Mouse (Mus musculus): Measurements from ENCODE around the gene Ttc39b.

Ttc39b gene

DNA sequence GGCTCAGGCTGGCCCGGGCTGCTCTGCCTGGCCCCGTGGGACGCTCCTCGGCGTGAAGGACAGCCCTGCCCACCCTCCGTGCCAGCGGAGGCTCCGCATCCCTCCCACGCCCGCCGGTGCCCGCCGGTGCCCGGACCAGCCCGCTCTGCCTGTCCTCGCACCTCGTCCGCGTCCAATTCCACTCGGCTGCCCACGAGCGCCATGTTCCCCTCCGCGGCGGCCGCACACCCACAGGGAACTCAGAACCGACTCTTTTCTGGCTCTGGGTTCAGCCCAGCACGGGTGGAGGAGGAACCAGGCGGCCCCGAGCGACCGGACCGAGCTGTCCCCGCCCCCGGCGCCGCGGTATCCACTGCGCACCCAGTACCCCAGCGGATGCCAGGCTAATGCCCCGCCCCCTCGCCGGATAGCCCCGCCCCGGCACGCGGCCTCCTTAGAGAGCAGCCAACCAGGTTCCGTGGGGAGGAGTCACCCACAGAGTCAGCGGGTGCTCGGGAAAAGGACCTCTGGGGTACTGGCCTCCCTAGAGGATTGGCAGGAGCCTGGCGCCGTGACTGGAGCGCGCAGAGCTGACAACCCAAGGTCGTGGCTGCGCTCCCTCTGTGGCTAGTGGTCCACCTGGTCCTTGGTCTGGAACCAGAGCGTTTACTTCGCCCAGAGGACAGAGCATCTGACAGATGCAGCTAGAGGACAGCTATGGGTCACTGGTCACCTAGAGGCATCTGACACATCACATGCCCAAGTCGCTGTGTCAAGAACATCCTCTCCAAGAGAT, at the start of gene Ttc39b:
TSS of gene Ttc39b (minus strand) at position 346 of the 775 bp plus-strand sequence.
- peak; percentile 92 to 96 for DNase-seq (ENCODE audit: low spot score in 2 of 2)

DNA sequence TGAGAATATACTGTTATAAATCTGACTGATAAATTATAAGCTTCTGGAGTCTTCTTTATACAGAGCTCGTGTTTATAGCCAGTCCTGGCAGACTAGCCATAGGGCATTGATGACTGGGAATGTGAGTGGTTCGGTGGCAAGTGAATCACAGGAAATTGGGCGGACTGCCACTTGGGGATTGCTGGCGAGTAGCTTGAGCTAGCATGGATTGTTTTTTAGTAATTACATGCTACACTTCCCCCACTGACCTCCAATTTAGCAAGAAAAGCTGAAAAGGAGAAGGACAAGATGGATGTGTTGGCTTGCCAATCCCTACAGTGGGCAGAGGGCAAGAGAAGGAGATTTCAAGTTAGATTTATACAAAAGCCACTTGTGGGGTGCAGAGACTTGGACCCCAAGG, 49.3 kb upstream of the Ttc39b start:
- DNase-seq (ENCODE audit: low spot score in 2 of 2): no peak

- DNase-seq (ENCODE audit: low spot score in 2 of 2): no peak
Observed at GRCm38 (mm10) chr4:83357738-83358137, 33.7 kb upstream of the Ttc39b start.

DNA sequence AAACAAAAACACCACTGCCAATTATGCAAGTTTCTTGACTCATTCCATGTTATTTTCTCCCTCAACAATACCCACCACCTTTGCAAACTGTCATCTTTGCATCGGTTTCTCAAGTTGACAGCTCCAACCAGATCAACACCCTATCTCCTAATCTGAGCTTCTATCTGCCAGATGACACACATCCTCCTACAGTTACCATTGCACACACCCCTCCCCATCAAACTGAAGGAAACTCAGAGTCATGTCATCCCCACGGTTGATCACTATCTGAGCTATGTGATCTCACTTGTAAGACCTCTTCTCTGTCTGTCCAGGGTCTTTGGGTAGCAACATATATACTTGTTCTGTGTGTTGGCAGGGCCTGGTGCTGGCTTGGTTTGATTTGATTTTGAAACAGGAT, 30.7 kb upstream of the Ttc39b start:
- no peak for DNase-seq (ENCODE audit: low spot score in 2 of 2)

DNA sequence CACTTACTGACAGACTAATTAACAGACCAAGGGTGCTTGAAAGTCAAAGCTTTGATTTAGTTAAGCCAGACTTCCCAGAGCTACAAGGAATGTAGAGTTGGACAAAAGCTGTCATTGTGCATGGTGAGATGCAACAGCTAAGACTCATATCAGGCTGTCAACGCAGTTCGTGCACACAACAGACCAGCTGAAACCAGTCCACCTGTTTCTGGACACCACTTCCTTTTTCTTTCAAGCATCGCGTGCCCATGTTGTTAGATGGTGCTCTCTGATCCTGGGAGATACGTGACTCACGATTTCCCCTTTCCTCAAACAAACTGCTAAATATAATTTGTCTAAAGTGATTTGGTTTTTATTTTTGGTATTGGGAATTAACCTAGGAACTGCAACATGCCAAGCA, 29.9 kb upstream of the Ttc39b start:
- no peak for DNase-seq (ENCODE audit: low spot score in 2 of 2)

GRCm38 (mm10) chr4:83353276-83353675, 29.2 kb upstream of the Ttc39b start:
- DNase-seq (ENCODE audit: low spot score in 2 of 2): no peak

DNA sequence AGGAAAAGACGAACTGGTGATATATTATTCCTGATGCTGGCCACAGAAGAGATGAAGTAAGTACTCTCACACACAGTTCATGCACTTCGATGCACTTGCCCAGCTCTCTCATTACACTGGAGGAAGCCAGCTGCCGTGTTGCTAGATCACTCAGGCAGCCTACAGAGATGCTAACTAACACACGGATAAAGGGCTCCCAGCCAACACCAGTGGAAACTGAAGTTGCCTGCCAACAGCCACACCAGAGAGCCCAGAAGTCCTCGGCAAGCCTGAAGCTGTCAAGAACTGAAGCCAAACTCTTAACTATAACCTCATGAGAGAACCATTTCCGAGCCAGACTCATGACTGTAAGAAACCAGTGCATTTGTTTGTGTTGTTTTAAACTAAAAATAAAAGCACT, 26.7 kb upstream of the Ttc39b start:
- peak; percentile 54 to 66 for DNase-seq (ENCODE audit: low spot score in 2 of 2)

GRCm38 (mm10) chr4:83348970-83349369, 24.9 kb upstream of the Ttc39b start:
- no peak for DNase-seq (ENCODE audit: low spot score in 2 of 2)

DNA sequence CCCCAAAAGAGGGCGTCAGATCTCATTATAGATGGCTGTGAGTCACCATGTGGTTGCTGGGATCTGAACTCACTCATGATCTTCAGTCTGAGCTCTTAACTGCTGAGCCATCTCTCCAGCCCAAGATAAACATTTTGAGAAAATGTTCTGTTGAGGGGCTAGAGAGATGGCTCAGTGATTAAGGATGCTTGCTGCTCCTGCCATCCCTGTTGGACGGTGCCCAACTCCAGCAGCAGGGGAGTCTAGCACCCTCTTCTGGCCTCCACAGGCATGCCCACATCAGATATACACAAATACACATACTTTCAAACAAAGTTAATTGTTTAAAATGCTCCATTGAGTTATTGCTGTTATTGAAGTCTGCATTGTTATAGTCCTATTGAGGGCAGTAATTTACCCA, 19.8 kb upstream of the Ttc39b start:
- no peak for DNase-seq (ENCODE audit: low spot score in 2 of 2)

DNA sequence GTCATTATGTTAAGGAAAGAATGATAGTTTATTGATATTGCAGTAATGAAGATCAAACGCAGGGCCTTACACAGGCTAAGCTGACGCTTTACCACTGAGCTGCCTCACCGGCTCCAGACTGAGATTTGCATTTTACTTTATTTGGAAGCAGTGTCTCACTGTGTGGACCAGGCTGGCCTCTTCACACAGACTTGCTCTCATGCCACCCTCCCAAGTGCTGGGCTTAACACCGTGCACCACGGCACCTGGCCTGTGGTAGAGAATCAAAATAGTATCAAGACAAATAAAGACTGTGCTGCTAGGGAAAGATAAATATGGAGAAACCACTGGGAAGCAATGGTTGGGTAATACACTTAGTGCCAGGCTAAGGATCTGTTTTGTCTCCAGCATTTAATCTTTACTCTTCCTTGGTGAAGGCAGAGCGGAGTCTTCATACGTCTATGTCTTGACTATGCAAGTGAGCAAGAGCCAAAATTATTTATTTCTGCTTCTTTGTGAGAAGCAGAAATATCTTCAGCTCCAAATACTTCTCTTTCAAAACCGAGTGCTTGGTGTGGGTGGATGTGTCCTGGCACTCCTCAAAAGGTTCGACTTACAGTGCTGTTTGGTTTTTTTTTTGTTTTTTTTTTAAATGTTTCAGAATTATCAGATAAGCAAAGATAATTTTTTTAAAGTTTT, 19.2 kb upstream of the Ttc39b start:
- no peak for DNase-seq (ENCODE audit: low spot score in 2 of 2)

GRCm38 (mm10) chr4:83342268-83342970, 18.4 kb upstream of the Ttc39b start:
- no peak for DNase-seq (ENCODE audit: low spot score in 2 of 2)

GRCm38 (mm10) chr4:83339393-83339792, 15.3 kb upstream of the Ttc39b start:
- no peak for DNase-seq (ENCODE audit: low spot score in 2 of 2)

DNA sequence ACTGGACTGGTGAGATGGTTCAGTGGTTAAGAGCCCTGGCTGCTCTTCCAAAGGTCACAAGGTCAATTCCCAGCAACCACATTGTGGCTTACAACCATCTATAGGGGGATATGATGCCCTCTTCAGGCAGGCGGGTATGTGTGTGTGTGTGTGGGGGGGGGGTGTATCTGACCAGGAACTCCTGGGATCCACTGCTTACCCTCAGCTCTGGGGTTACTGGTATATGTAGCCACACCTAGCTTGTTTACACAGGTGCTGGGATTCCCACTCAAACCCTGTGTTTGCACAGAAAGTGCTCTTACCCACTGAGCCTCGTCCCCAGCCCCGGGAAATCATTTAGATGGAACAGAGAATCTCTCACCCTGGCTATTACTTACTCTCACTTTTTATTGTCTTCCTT, 13.7 kb upstream of the Ttc39b start:
- no peak for DNase-seq (ENCODE audit: low spot score in 2 of 2)

DNA sequence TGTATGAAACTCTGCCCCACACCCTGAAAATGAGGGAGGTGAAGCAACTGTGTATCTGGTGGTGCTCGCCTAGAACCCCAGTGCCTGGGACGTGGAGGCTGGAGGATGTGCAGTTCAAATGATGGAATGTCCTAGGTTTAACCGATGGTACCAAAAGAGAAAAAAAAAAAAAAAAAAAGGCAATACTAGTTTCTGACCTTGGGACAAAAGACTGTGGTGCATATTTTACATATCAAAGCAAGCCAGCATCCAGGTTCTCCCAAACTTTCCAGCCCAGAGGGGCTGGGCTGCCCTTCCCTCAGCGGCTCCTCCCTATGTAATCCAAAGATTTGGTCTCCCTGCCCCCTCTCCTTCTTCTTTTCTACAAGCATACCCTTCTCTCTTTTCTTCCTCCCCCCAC, 6.3 kb upstream of the Ttc39b start:
- DNase-seq (ENCODE audit: low spot score in 2 of 2): no peak

- DNase-seq (ENCODE audit: low spot score in 2 of 2): no peak
Observed at GRCm38 (mm10) chr4:83329615-83330014, 5.6 kb upstream of the Ttc39b start.

- DNase-seq (ENCODE audit: low spot score in 2 of 2): no peak
Observed at GRCm38 (mm10) chr4:83328026-83328945, 4.2 kb upstream of the Ttc39b start.

DNA sequence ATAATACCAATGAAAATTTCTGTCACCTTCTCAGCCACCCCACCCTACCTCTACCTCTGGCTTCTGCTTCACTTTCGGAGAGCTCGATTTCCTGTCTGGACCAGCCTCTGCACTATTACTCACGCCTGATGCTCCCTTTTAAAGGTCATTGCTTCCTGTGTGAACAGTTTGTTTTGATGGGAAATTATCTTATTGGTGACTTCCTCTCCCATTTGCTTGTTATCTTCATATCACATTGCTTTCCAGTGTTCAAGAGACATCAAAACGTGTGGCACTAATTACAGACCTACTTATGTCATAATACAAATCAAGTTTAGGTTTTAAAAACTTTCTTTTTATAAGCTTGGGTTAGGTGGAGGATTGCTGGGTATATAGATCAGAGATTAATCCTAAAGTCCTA, 3.5 kb upstream of the Ttc39b start:
- DNase-seq (ENCODE audit: low spot score in 2 of 2): no peak

GRCm38 (mm10) chr4:83325366-83325765, 1.3 kb upstream of the Ttc39b start:
- DNase-seq (ENCODE audit: low spot score in 2 of 2): no peak

DNA sequence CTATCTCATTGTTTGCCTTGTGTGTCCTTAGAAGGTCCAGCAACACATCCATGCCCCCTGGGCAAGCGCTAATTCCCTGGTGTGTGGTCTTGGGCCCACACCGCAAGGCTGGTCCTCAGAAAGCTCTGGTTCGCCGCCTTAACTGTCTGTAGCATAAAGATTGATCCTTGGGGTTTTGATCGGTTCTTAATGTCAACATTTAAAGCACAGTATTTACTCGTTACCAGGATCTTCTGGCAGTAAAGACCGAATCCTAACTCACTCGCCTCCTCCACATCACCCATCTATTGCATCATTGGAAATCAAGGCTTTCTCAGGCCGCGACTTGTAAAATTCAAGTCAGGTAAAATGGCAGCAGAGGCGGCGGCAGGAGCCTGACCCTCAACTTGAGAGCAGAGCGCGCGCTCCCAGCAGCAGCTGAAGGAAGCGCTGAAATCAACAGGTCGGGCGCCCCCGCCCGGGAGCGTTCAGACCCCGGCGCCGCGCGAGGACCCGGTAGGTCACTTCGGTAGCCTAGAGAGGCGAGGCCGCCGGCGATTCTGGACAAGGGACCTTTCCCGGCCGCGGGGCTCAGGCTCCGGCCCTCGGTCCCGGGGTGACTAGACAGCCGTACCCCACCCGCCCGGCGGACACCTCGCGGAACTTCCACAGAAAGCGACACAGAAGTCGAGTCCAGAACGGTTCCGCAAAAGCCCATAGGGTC, 703 bp downstream of the Ttc39b start:
- DNase-seq (ENCODE audit: low spot score in 2 of 2): peak; percentile 48 to 61

GRCm38 (mm10) chr4:83319736-83320135, 4.3 kb downstream of the Ttc39b start:
- no peak for DNase-seq (ENCODE audit: low spot score in 2 of 2)

DNA sequence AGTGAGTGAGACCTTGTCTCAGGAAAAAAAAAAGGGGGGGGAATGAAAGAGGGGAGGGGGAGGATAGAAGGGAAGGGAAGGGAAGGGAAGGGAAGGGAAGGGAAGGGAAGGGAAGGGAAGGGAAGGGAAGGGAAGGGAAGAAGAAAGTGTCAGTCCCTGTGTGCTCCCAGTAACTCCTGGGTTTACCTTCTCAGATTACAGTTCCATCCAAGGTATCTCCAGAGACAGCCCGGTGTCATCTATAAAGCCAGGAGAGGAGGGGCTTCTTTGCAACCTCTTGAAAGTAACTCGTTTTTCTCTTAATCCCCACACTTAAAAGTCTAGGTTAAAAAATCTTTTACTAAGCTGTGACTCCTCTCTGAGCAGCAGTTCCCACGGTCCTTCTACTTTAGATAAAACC, 5.3 kb downstream of the Ttc39b start:
- DNase-seq (ENCODE audit: low spot score in 2 of 2): no peak
